ENCODE assay signal across 22 mouse cellular contexts in genomic region chr9:46030968-46031367, GRCm38 (mm10). TPM values are rescaled to one million over a fixed set of nuclear protein-coding genes. Genes with fewer than 3 reads are reported as not detected.
DNase-seq lines count a peak whose midpoint lies in the region; ATAC-seq and TF ChIP-seq lines count a peak whose summit lies in the region.
"Had no signal": no experiment of that assay in that cellular context is flagged by ENCODE, and none has a peak within 500 bp of the region (broad histone marks: within the 10 kb centered on the region; RNA-seq: fewer than 3 reads in every experiment).

No protein-coding gene starts in this region.

- no peak for TF ChIP-seq CTCF in gastrocnemius, adult 2 months (IDR thresholded peaks at IDR 0.05)
- no peak for TF ChIP-seq CTCF in layer of hippocampus, adult 2 months (conservative IDR thresholded peaks at IDR 0.05)
- TF ChIP-seq CTCF in intestine, postnatal 0 days (IDR thresholded peaks at IDR 0.05; ENCODE audit: low read depth), result no peak

- WGBS in heart, embryonic 15.5 days, result 54% methylated on average over 6 of the region's 6 CpGs
- 60% methylated on average over 6 of the region's 6 CpGs for WGBS in intestine, postnatal 0 days

- H3K4me3 ChIP-seq in gastrocnemius, adult 2 months, result no peak overlapping the region
- H3K4me3 ChIP-seq in heart, embryonic 15.5 days, result no peak overlapping the region
- H3K4me3 ChIP-seq in layer of hippocampus, adult 2 months, result no peak overlapping the region
- no peak overlapping the region for H3K4me3 ChIP-seq in intestine, postnatal 0 days (ENCODE audit: low read depth, low read length)
- H3K4me3 ChIP-seq: forebrain, embryonic 12.5 days; hindbrain, embryonic 10.5 days; limb, embryonic 12.5 days; megakaryocyte, embryonic 14.5 days; midbrain, embryonic 13.5 days had no signal

- H3K27ac ChIP-seq in gastrocnemius, adult 2 months, result peak overlapping the region; percentile 56
- peak overlapping the region; percentile 60 for H3K27ac ChIP-seq in heart, embryonic 15.5 days
- peak overlapping the region; percentile 43; the same call in 1 of the 2 replicates for H3K27ac ChIP-seq in layer of hippocampus, adult 2 months
- peak overlapping the region; percentile 50; the same call in 1 of the 2 replicates for H3K27ac ChIP-seq in intestine, postnatal 0 days (ENCODE audit: low read depth, low read length)
- H3K27ac ChIP-seq: forebrain, embryonic 12.5 days; hindbrain, embryonic 10.5 days; limb, embryonic 12.5 days; liver, embryonic 14.5 days; midbrain, embryonic 13.5 days had no signal

- no peak overlapping the region for H3K4me2 ChIP-seq in heart, embryonic 15.5 days
- H3K4me2 ChIP-seq in intestine, postnatal 0 days (replicated peaks; ENCODE audit: low read depth), result no peak overlapping the region
- H3K4me2 ChIP-seq: forebrain, embryonic 12.5 days; limb, embryonic 12.5 days; lung, embryonic 14.5 days; midbrain, embryonic 13.5 days had no signal

- no peak for ATAC-seq in heart, embryonic 15.5 days (replicated peaks; ENCODE audit: insufficient number of reproducible peaks, insufficient read depth, low FRiP score, low read depth)
- ATAC-seq in intestine, postnatal 0 days, result no peak
- no peak for ATAC-seq in erythroid progenitor cell, adult 5-6 weeks (replicated peaks; ENCODE audit: low FRiP score, poor library complexity, severe bottlenecking)
- ATAC-seq: hindbrain, embryonic 16.5 days; midbrain, embryonic 13.5 days had no signal

- H3K4me1 ChIP-seq in heart, embryonic 15.5 days (replicated peaks), result peaks cover 53% of the 10 kb centered on the region
- H3K4me1 ChIP-seq in intestine, postnatal 0 days (replicated peaks; ENCODE audit: control insufficient read depth, insufficient read depth, low read length), result peaks cover 6% of the 10 kb centered on the region; the same call in 1 of the 2 replicates

- no peaks in the 10 kb centered on the region for H3K9me3 ChIP-seq in heart, embryonic 15.5 days (replicated peaks)
- no peaks in the 10 kb centered on the region for H3K9me3 ChIP-seq in intestine, postnatal 0 days (ENCODE audit: control insufficient read depth)
- H3K9me3 ChIP-seq: forebrain, embryonic 12.5 days; hindbrain, embryonic 10.5 days; limb, embryonic 12.5 days; megakaryocyte, embryonic 14.5 days; midbrain, embryonic 13.5 days had no signal

- DNase-seq in gastrocnemius, adult 2 months, result no peak
- no peak for DNase-seq in gastrocnemius, postnatal 10 days
- DNase-seq in heart, adult 18-20 months, result no peak
- DNase-seq in layer of hippocampus, adult 2 months (ENCODE audit: low spot score in 2 of 2), result no peak
- no peak for DNase-seq in layer of hippocampus, postnatal 14 days (ENCODE audit: low spot score in 2 of 2)
- DNase-seq: adrenal gland, adult 2 months; cerebellum, adult 11 months; cerebellum, adult 9-11 months; kidney, adult 18-20 months; kidney, postnatal 14 days; layer of hippocampus, postnatal 36 days; lung, embryonic 14.5 days had no signal

- intact Hi-C loops in gastrocnemius, adult 2 months (cut with DNase I), result loop anchor here (5.0 kb wide), 1 partner anchor 41 kb away; no protein-coding TSS in a partner anchor

- no peak overlapping the region for H3K9ac ChIP-seq in heart, embryonic 15.5 days
- no peak overlapping the region for H3K9ac ChIP-seq in intestine, postnatal 0 days (ENCODE audit: low read depth, low read length)
- H3K9ac ChIP-seq: forebrain, embryonic 12.5 days; limb, embryonic 12.5 days; liver, embryonic 14.5 days; lung, embryonic 14.5 days; midbrain, embryonic 13.5 days had no signal

- no peaks in the 10 kb centered on the region for H3K36me3 ChIP-seq in heart, embryonic 15.5 days
- no peaks in the 10 kb centered on the region for H3K36me3 ChIP-seq in intestine, postnatal 0 days (ENCODE audit: control insufficient read depth, insufficient read depth)
- H3K36me3 ChIP-seq: forebrain, embryonic 12.5 days; limb, embryonic 12.5 days; midbrain, embryonic 13.5 days had no signal

- no peaks in the 10 kb centered on the region for H3K27me3 ChIP-seq in heart, embryonic 15.5 days
- H3K27me3 ChIP-seq in intestine, postnatal 0 days (replicated peaks; ENCODE audit: control insufficient read depth, insufficient read depth, low read length), result no peaks in the 10 kb centered on the region
- H3K27me3 ChIP-seq: forebrain, embryonic 12.5 days; limb, embryonic 12.5 days; megakaryocyte, embryonic 14.5 days; midbrain, embryonic 13.5 days had no signal

RNA-seq across cellular contexts. Expression of gene Sik3, which starts 18.3 kb away (rescaled TPM):
- 10 to 100 TPM; 38.0 to 41.1 TPM for total RNA-seq in gastrocnemius, adult 2 months (2021)
- total RNA-seq in gastrocnemius, postnatal 10 days (2021), result 10 to 100 TPM; 52.7 to 52.9 TPM
- polyA plus RNA-seq in heart, embryonic 15.5 days (2015; fragmentation: Nextera tagmentation; extraction: Ambion mirVana), result 11.7 and 14.4 TPM in 2 replicates
- total RNA-seq in heart, adult 18-20 months (2021), result 10 to 100 TPM; 67.9 to 69.1 TPM
- 100 to 1,000 TPM; 133 to 141 TPM for total RNA-seq in layer of hippocampus, adult 2 months (2021)
- total RNA-seq in layer of hippocampus, postnatal 14 days (2021), result 100 to 1,000 TPM; 104 to 118 TPM
- 7.4 and 10.0 TPM in 2 replicates for polyA plus RNA-seq in intestine, postnatal 0 days (2015; fragmentation: Nextera tagmentation; extraction: Ambion mirVana)
- 4.6 and 6.5 TPM in 2 replicates for total RNA-seq in erythroid progenitor cell, adult 5-6 weeks (2015; ENCODE audit: low replicate concordance)
- 1.4 and 11.6 TPM in 2 replicates for total RNA-seq in erythroid progenitor cell, adult 5-6 weeks (2017; ENCODE audit: low replicate concordance)

RNA-seq across cellular contexts. Expression of gene Pafah1b2, which starts 18.5 kb away (rescaled TPM):
- total RNA-seq in gastrocnemius, adult 2 months (2021), result 10 to 100 TPM; 28.0 to 29.5 TPM
- total RNA-seq in gastrocnemius, postnatal 10 days (2021), result 10 to 100 TPM; 62.5 to 73.1 TPM
- polyA plus RNA-seq in heart, embryonic 15.5 days (2015; fragmentation: Nextera tagmentation; extraction: Ambion mirVana), result 105 and 124 TPM in 2 replicates
- 10 to 100 TPM; 52.3 to 58.0 TPM for total RNA-seq in heart, adult 18-20 months (2021)
- 100 to 1,000 TPM; 215 to 228 TPM for total RNA-seq in layer of hippocampus, adult 2 months (2021)
- total RNA-seq in layer of hippocampus, postnatal 14 days (2021), result 100 to 1,000 TPM; 196 to 238 TPM
- polyA plus RNA-seq in intestine, postnatal 0 days (2015; fragmentation: Nextera tagmentation; extraction: Ambion mirVana), result 78.1 and 78.2 TPM in 2 replicates
- 29.3 and 31.4 TPM in 2 replicates for total RNA-seq in erythroid progenitor cell, adult 5-6 weeks (2015; ENCODE audit: low replicate concordance)
- 52.9 and 68.6 TPM in 2 replicates for total RNA-seq in erythroid progenitor cell, adult 5-6 weeks (2017; ENCODE audit: low replicate concordance)
